Mouse (Mus musculus): ENCODE data around the gene R3hdm4. TPM values are rescaled to one million over a fixed set of nuclear protein-coding genes. Genes with fewer than 3 reads are reported as not detected.

R3hdm4 gene
- polyA plus RNA-seq, 1 experiment = 13.0 TPM

DNA sequence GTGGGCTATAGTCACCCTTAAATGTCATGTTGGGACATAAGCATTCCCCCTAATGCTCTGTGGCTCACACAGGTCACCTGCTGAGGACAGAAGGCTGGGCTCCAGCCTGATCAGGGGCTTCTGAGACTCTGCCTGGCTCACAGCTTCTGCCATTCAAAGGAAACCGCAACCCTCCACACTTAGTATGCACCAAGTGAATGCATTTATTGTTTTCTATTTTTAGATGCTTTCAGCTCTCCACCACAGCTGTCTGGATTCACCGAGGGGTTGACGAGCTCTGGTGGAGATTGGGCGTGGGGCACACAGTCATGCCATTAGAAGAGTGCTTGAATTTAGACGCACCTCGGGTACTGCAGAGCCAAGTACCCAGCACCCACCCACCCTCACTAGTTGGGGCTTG is 47.7 kb downstream of the R3hdm4 start:
- no peaks in the 10 kb centered on the region for H3K36me3 ChIP-seq (ENCODE audit: control insufficient read depth)
- no peak overlapping the region for H3K4me3 ChIP-seq (replicated peaks)
- no peak for TF ChIP-seq GATA1 (IDR thresholded peaks at IDR 0.05; ENCODE audit: low read length)
- no peak for TF ChIP-seq TAL1 (IDR thresholded peaks at IDR 0.05; ENCODE audit: low read length)
- no peaks in the 10 kb centered on the region for H3K9me3 ChIP-seq (ENCODE audit: control insufficient read depth, low read length)
- peaks cover 21% of the 10 kb centered on the region for H3K4me1 ChIP-seq (ENCODE audit: control insufficient read depth)
- peaks cover 54% of the 10 kb centered on the region for H3K27me3 ChIP-seq (ENCODE audit: control insufficient read depth)

DNA sequence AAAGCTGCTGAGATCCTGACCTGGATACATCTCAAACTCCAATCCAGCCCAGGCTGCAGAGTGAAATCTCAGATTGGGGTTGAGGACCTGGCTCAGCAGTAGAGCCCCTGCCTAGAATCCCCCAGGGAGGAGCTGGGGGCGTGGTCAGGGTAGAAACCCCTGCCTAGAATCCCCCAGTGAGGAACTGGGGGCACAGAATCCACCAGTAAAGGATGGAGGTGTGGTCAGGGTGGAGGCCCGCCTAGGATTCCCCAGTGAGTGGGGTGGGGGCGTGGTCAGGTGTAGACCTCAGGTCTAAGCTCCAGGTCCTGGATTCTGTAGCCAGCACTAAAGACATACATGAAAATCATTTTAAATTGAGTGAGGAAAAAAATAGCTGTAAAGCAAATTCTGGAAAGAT is 48.1 kb downstream of the R3hdm4 start:
- TF ChIP-seq TAL1 (IDR thresholded peaks at IDR 0.05; ENCODE audit: low read length) (no peak), GATA1 (IDR thresholded peaks at IDR 0.05; ENCODE audit: low read length) (no peak)
- H3K9me3 ChIP-seq (ENCODE audit: control insufficient read depth, low read length) = no peaks in the 10 kb centered on the region
- no peaks in the 10 kb centered on the region for H3K36me3 ChIP-seq (ENCODE audit: control insufficient read depth)
- H3K4me3 ChIP-seq (replicated peaks) = no peak overlapping the region
- H3K4me1 ChIP-seq (ENCODE audit: control insufficient read depth) = peaks cover 19% of the 10 kb centered on the region
- H3K27me3 ChIP-seq (ENCODE audit: control insufficient read depth) = peaks cover 49% of the 10 kb centered on the region

DNA sequence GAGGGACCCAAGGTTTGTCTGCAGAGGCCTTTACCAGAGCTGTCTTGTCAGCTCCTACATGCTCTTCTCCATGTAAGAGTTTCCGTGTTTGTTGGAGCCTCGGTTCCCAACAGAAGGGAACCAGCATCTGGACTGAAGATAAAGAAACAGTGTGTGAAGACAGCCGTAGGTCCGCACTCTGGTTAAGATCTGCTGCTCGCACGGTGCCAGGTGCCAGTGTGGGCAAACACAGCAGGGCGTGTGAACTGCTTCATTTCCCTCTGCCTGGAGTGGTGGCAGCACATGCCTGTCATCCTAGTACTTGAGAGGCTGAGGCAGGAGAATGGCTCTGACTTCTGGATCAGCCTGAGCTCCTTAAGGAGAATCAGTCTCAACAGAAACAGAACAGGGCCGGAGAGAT is 49.2 kb downstream of the R3hdm4 start:
- Histone ChIP-seq H3K9me3 (ENCODE audit: control insufficient read depth, low read length) (no peaks in the 10 kb centered on the region), H3K4me1 (ENCODE audit: control insufficient read depth) (peaks cover 10% of the 10 kb centered on the region), H3K27me3 (ENCODE audit: control insufficient read depth) (peaks cover 39% of the 10 kb centered on the region), H3K4me3 (replicated peaks) (no peak overlapping the region), H3K36me3 (ENCODE audit: control insufficient read depth) (no peaks in the 10 kb centered on the region)
- no peak for TF ChIP-seq TAL1 (IDR thresholded peaks at IDR 0.05; ENCODE audit: low read length)
- no peak for TF ChIP-seq GATA1 (IDR thresholded peaks at IDR 0.05; ENCODE audit: low read length)

DNA sequence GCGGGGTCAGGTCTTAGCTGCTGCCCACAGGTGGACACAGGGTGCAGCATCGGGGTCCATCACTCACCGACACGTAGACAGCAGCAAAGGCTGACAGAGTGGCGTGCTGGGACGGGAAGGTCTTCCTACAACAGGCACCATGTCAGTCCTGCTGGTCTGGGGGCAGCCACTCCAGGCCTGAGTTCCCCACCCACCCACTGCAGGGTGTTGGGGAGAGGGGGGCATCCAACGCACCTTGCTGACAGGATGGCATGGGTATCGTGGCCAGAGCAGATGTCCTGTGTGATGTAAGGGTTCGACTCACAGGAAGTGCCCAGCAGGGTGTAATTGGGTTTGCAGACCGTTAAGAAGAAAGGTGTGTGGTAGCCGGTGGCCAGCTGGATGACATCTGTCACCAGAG is 54.4 kb downstream of the R3hdm4 start:
- TF ChIP-seq GATA1 (IDR thresholded peaks at IDR 0.05; ENCODE audit: low read length) = no peak
- no peak for TF ChIP-seq TAL1 (IDR thresholded peaks at IDR 0.05; ENCODE audit: low read length)
- Histone ChIP-seq H3K36me3 (ENCODE audit: control insufficient read depth) (peaks cover 47% of the 10 kb centered on the region), H3K27me3 (ENCODE audit: control insufficient read depth) (no peaks in the 10 kb centered on the region; the same call in none of the 2 replicates), H3K4me1 (ENCODE audit: control insufficient read depth) (peaks cover 7% of the 10 kb centered on the region), H3K9me3 (ENCODE audit: control insufficient read depth, low read length) (no peaks in the 10 kb centered on the region), H3K4me3 (replicated peaks) (no peak overlapping the region)

DNA sequence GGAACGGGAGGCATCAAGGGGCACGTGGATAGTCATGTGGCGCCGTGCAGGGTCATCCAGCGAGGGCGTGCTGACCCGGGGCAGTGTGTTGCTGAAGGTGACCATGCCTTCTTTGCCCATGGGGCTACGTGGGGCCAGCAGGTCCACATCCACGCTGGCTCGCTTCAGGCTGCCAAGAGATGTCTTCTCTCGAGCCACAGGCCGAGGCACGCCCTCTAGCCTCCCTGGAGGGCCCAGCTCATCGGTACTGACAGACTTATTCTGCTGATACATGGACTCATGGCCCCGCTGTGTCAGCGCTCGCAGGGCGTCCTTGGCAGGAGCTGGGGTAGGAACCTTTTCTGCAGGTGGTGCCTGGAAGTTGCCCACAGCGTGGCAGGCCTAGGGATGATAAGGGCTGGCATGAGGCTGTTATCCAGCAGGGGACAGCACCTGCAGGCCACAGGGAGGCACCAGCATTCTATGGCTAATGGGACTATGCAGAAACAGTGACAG is 55.2 kb downstream of the R3hdm4 start:
- Histone ChIP-seq H3K4me3 (replicated peaks) (no peak overlapping the region), H3K27me3 (ENCODE audit: control insufficient read depth) (no peaks in the 10 kb centered on the region; the same call in 1 of the 2 replicates), H3K36me3 (ENCODE audit: control insufficient read depth) (peaks cover 55% of the 10 kb centered on the region), H3K4me1 (ENCODE audit: control insufficient read depth) (peaks cover 7% of the 10 kb centered on the region), H3K9me3 (ENCODE audit: control insufficient read depth, low read length) (no peaks in the 10 kb centered on the region)
- TF ChIP-seq GATA1 (IDR thresholded peaks at IDR 0.05; ENCODE audit: low read length) = no peak
- TF ChIP-seq TAL1 (IDR thresholded peaks at IDR 0.05; ENCODE audit: low read length) = no peak

DNA sequence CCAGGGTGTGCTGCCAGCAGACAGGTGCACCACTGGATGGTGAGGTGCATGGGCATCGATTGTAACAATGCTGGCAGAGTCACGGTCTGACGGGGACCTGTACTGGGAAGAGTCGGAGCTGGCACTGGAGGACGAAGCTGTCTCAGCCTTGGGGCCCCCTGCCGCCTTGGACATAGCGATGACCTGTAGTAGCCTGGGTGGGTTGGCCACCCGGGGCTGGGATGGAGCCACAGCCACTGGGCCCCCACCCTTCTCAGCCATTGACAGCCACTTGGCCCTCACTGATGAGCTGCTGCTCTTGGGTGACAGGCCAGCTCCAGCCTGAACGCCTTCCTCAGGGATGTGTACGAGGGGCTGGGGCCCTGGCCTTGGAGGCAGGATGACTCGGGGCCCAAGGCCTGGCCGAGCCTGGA is 55.8 kb downstream of the R3hdm4 start:
- Histone ChIP-seq H3K4me1 (ENCODE audit: control insufficient read depth) (peaks cover 12% of the 10 kb centered on the region), H3K4me3 (replicated peaks) (no peak overlapping the region), H3K9me3 (ENCODE audit: control insufficient read depth, low read length) (no peaks in the 10 kb centered on the region), H3K27me3 (ENCODE audit: control insufficient read depth) (no peaks in the 10 kb centered on the region; the same call in none of the 2 replicates), H3K36me3 (ENCODE audit: control insufficient read depth) (peaks cover 61% of the 10 kb centered on the region)
- TF ChIP-seq GATA1 (IDR thresholded peaks at IDR 0.05; ENCODE audit: low read length) (no peak), TAL1 (IDR thresholded peaks at IDR 0.05; ENCODE audit: low read length) (no peak)

DNA sequence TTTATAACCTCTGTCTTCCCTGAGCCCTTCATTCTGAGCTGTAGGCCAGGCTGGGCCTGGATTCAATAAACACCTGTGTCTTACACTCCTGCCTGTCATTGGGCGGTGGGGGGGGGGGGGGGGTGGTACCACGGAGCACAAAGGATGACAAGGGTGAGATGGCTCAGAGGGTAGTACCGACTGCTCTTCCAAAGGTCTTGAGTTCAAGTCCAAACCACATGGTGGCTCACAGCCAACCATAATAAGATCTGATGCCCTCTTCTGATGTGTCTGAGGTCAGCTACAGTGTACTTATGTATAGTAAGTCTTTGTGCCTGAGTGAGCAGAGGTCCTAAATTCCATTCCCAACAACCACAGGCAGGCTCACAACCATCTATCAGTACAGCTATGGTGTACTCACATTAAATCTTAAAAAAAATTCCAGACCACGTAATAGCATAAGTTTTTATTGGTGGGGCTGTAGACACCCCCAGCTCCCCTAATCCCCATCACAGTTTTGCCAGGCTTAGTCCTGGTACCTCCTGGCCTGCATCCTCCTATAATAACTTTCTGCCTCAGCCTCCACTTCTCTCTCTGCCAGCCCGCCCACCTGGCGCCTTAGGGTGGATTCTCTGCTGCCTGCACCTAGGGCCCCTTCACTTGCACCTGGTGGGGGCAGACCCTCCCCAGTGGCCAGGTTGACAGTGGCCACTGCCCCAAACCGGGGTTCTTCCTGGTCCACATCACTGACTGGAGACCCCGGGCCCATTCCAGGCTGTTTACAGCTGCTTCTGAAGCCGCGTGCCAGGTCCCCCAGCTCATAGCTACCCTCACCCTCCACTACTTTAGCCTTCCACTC is 56.4 kb downstream of the R3hdm4 start:
- no peaks in the 10 kb centered on the region; the same call in none of the 2 replicates for H3K27me3 ChIP-seq (ENCODE audit: control insufficient read depth)
- H3K4me1 ChIP-seq (ENCODE audit: control insufficient read depth) = peaks cover 17% of the 10 kb centered on the region
- TF ChIP-seq TAL1 (IDR thresholded peaks at IDR 0.05; ENCODE audit: low read length) (no peak), GATA1 (IDR thresholded peaks at IDR 0.05; ENCODE audit: low read length) (no peak)
- H3K4me3 ChIP-seq (replicated peaks) = no peak overlapping the region
- H3K36me3 ChIP-seq (ENCODE audit: control insufficient read depth) = peaks cover 67% of the 10 kb centered on the region
- H3K9me3 ChIP-seq (ENCODE audit: control insufficient read depth, low read length) = no peaks in the 10 kb centered on the region

DNA sequence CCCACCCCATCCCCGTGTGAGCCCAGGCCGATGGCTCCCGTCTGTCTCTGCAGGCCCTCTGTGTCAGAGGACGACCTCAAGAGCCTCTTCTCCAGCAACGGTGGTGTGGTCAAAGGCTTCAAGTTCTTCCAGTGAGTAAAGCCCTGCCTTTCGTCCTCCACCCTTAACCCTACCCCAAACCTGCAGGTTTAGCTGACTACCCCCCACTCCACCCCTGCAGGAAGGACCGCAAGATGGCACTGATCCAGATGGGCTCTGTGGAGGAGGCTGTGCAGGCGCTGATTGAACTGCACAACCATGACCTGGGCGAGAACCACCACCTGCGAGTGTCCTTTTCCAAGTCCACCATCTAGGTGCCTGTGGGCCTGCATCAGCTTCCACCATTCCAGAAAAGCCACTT is 58.1 kb downstream of the R3hdm4 start:
- Histone ChIP-seq H3K36me3 (ENCODE audit: control insufficient read depth) (peaks cover 84% of the 10 kb centered on the region), H3K4me1 (ENCODE audit: control insufficient read depth) (peaks cover 29% of the 10 kb centered on the region)

DNA sequence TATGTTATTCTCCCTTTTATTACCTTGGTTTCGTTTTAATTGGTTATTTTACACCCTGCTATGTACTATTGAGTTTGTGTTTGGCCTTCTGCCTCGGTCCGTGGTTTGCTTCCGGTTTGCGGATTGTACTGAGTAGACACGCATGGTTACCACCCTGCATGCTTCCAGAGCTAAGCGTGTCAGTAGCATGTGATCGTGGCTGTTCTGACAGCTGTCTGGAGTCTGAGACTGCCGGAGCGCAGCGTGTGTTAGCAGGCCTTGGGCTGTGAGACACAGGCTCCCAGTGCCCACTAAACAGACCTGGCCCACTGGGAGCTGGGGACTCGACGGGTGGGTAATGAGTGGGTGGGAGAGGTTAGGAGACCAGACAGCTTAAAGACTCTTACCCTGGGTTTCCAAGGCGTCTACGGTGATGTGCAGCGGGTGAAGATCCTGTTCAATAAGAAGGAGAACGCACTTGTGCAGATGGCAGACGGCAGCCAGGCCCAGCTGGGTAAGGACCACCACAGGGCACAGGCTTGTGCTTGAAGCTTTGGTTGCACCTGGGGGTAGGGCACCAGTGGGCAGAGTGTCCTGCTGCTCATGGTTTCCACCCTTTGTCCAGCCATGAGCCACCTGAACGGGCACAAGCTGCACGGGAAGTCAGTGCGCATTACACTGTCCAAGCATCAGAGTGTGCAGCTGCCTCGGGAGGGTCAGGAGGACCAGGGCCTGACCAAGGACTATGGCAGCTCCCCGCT is 58.8 kb downstream of the R3hdm4 start:
- peaks cover 36% of the 10 kb centered on the region for H3K4me1 ChIP-seq (ENCODE audit: control insufficient read depth)
- H3K9me3 ChIP-seq (ENCODE audit: control insufficient read depth, low read length) = no peaks in the 10 kb centered on the region
- TF ChIP-seq TAL1 (IDR thresholded peaks at IDR 0.05; ENCODE audit: low read length) (no peak), GATA1 (IDR thresholded peaks at IDR 0.05; ENCODE audit: low read length) (no peak)
- H3K4me3 ChIP-seq (replicated peaks) = no peak overlapping the region
- H3K36me3 ChIP-seq (ENCODE audit: control insufficient read depth) = peaks cover 91% of the 10 kb centered on the region
- H3K27me3 ChIP-seq (ENCODE audit: control insufficient read depth) = no peaks in the 10 kb centered on the region; the same call in 1 of the 2 replicates

More for the DNA sequence above, 58.1 kb downstream of the R3hdm4 start:
- Histone ChIP-seq H3K9me3 (ENCODE audit: control insufficient read depth, low read length) (no peaks in the 10 kb centered on the region), H3K27me3 (ENCODE audit: control insufficient read depth) (no peaks in the 10 kb centered on the region; the same call in 1 of the 2 replicates), H3K4me3 (replicated peaks) (no peak overlapping the region)
- TF ChIP-seq GATA1 (IDR thresholded peaks at IDR 0.05; ENCODE audit: low read length) (no peak), TAL1 (IDR thresholded peaks at IDR 0.05; ENCODE audit: low read length) (no peak)
